Mouse (Mus musculus) MEL (cell line): ENCODE data around the gene Arpp21. TPM values are rescaled to one million over a fixed set of nuclear protein-coding genes. Genes with fewer than 3 reads are reported as not detected.

Source experiments
- DNase-seq: peaks from one replicate; pipeline ENCODE4 v3.0.0; 2011; ENCODE audit warnings: low read depth, low spot score
- H3K27ac ChIP-seq: 2 replicates; pipeline ENCODE4 v1.5.1; 2012; ENCODE audit warnings: low read depth, mild to moderate bottlenecking, control low read depth, low read length, moderate library complexity; ENCODE audit not compliant: control insufficient read depth
- H3K27me3 ChIP-seq, 2 experiments: fragments of 150-350 bp in 1 of 2; sonication (generic) in 1 of 2; 2 replicates each; pipeline ENCODE4 v1.6.1; 2012; ENCODE audit warnings: low read length in 2 of 2, mild to moderate bottlenecking in 2 of 2, improper control_type of control experiment in 1 of 2, moderate library complexity in 1 of 2; ENCODE audit not compliant: insufficient read depth in 2 of 2, control insufficient read depth in 1 of 2
- H3K36me3 ChIP-seq, 2 experiments: 2 replicates each; pipeline ENCODE4 v1.6.1; 2012 to 2014; ENCODE audit warnings: low read length in 2 of 2, improper control_type of control experiment in 1 of 2, inconsistent platforms in 1 of 2, mild to moderate bottlenecking in 1 of 2; ENCODE audit not compliant: insufficient read depth in 2 of 2, control insufficient read depth in 1 of 2
- H3K4me1 ChIP-seq, 2 experiments: fragments of 150-350 bp in 1 of 2; sonication (generic) in 1 of 2; 2 replicates each; pipeline ENCODE4 v1.6.1; 2012; ENCODE audit warnings: low read length in 2 of 2, improper control_type of control experiment in 1 of 2, mild to moderate bottlenecking in 1 of 2; ENCODE audit not compliant: insufficient read depth in 2 of 2, control insufficient read depth in 1 of 2
- H3K4me3 ChIP-seq, 2 experiments: fragments of 150-350 bp in 1 of 2; sonication (generic) in 1 of 2; 2 replicates each; pipeline ENCODE4 v1.5.1; 2012; ENCODE audit warnings: low read depth in 2 of 2, low read length in 2 of 2, mild to moderate bottlenecking in 2 of 2, moderate library complexity in 2 of 2, control low read depth in 1 of 2, improper control_type of control experiment in 1 of 2; ENCODE audit not compliant: control insufficient read depth in 1 of 2, insufficient read depth in 1 of 2
- H3K79me2 ChIP-seq: 2 replicates; pipeline ENCODE4 v1.6.1; 2012; ENCODE audit warnings: mild to moderate bottlenecking, low read length, moderate library complexity; ENCODE audit not compliant: control insufficient read depth, poor library complexity, insufficient read depth
- H3K9ac ChIP-seq: 2 replicates; pipeline ENCODE4 v1.6.1; 2012; ENCODE audit warnings: low read depth, mild to moderate bottlenecking, control low read depth, low read length, moderate library complexity; ENCODE audit not compliant: control insufficient read depth, poor library complexity, severe bottlenecking
- H3K9me3 ChIP-seq: fragments of 150-350 bp; sonication (generic); replicated peaks from 2 replicates; pipeline ENCODE4 v1.6.1; 2012; ENCODE audit warnings: mild to moderate bottlenecking, low read length, improper control_type of control experiment, moderate library complexity; ENCODE audit not compliant: insufficient read depth
- CHD1 ChIP-seq: IDR thresholded peaks from 2 replicates; pipeline ENCODE4 v1.6.1; 2012; ENCODE audit warnings: low read depth, mild to moderate bottlenecking, inconsistent platforms, low read length, improper control_type of control experiment
- CHD2 ChIP-seq: IDR thresholded peaks from 2 replicates; pipeline ENCODE4 v1.6.1; 2011; ENCODE audit warnings: low read length, improper control_type of control experiment
- CTCF ChIP-seq, 3 experiments: IDR thresholded peaks in 2 of 3; conservative IDR thresholded peaks in 1 of 3; 2 replicates each; pipeline ENCODE4 v1.5.1; 2011 to 2012; ENCODE audit warnings: low read length in 3 of 3, low read depth in 2 of 3, mild to moderate bottlenecking in 2 of 3, improper control_type of control experiment in 1 of 3, inconsistent platforms in 1 of 3, mixed read lengths in 1 of 3, moderate library complexity in 1 of 3; ENCODE audit not compliant: control insufficient read depth in 1 of 3, insufficient read depth in 1 of 3, poor library complexity in 1 of 3, severe bottlenecking in 1 of 3
- ELF1 ChIP-seq: IDR thresholded peaks from 2 replicates; pipeline ENCODE4 v1.6.1; 2014; ENCODE audit warnings: low read depth, mild to moderate bottlenecking, inconsistent platforms, low read length, improper control_type of control experiment, moderate library complexity
- EP300 ChIP-seq, 2 experiments: IDR thresholded peaks; 2 replicates each; pipeline ENCODE4 v1.6.1; 2011; ENCODE audit warnings: improper control_type of control experiment in 2 of 2, low read length in 2 of 2, low read depth in 1 of 2, mild to moderate bottlenecking in 1 of 2
- GATA1 ChIP-seq: IDR thresholded peaks from 2 replicates; pipeline ENCODE4 v1.6.1; 2011; ENCODE audit warnings: low read depth, low read length, improper control_type of control experiment
- HCFC1 ChIP-seq: IDR thresholded peaks from 2 replicates; pipeline ENCODE4 v1.6.1; 2012; ENCODE audit warnings: low read depth, mild to moderate bottlenecking, inconsistent platforms, low read length, improper control_type of control experiment, moderate library complexity
- JUND ChIP-seq: IDR thresholded peaks from 2 replicates; pipeline ENCODE4 v1.6.1; 2011; ENCODE audit warnings: low read depth, mild to moderate bottlenecking, improper control_type of control experiment, low read length
- MAFK ChIP-seq: IDR thresholded peaks from 2 replicates; pipeline ENCODE4 v1.6.1; 2011; ENCODE audit warnings: low read depth, mild to moderate bottlenecking, low read length, improper control_type of control experiment, borderline replicate concordance
- MXI1 ChIP-seq: IDR thresholded peaks from 2 replicates; pipeline ENCODE4 v1.6.1; 2011; ENCODE audit warnings: mild to moderate bottlenecking, low read depth, low read length, improper control_type of control experiment
- MYB ChIP-seq: IDR thresholded peaks from 2 replicates; pipeline ENCODE4 v1.6.1; 2011; ENCODE audit warnings: mild to moderate bottlenecking, low read depth, low read length, improper control_type of control experiment
- MYC ChIP-seq: IDR thresholded peaks from 2 replicates; pipeline ENCODE4 v1.6.1; 2011; ENCODE audit warnings: low read depth, mild to moderate bottlenecking, low read length, improper control_type of control experiment, moderate library complexity
- NRF1 ChIP-seq: IDR thresholded peaks from 2 replicates; pipeline ENCODE4 v1.6.1; 2014; ENCODE audit warnings: low read depth, mild to moderate bottlenecking, inconsistent platforms, low read length, improper control_type of control experiment, moderate library complexity; ENCODE audit not compliant: poor library complexity, insufficient read depth, severe bottlenecking
- POLR2AphosphoS2 ChIP-seq: IDR thresholded peaks from 2 replicates; pipeline ENCODE4 v1.6.1; 2011; ENCODE audit warnings: low read length, improper control_type of control experiment
- RAD21 ChIP-seq: IDR thresholded peaks from 2 replicates; pipeline ENCODE4 v1.6.1; 2011; ENCODE audit warnings: mild to moderate bottlenecking, low read depth, low read length, improper control_type of control experiment
- SMC3 ChIP-seq: IDR thresholded peaks from 2 replicates; pipeline ENCODE4 v1.6.1; 2011; ENCODE audit warnings: low read depth, low read length, improper control_type of control experiment
- TBP ChIP-seq: IDR thresholded peaks from 2 replicates; pipeline ENCODE4 v1.8.0; 2011; ENCODE audit warnings: low read depth, low read length, improper control_type of control experiment
- TCF12 ChIP-seq: IDR thresholded peaks from 2 replicates; pipeline ENCODE4 v1.6.1; 2014; ENCODE audit warnings: low read depth, mild to moderate bottlenecking, inconsistent platforms, low read length, improper control_type of control experiment, moderate library complexity
- USF1 ChIP-seq: IDR thresholded peaks from 2 replicates; pipeline ENCODE4 v1.6.1; 2014; ENCODE audit warnings: low read depth, mild to moderate bottlenecking, inconsistent platforms, low read length, improper control_type of control experiment, moderate library complexity
- ZKSCAN1 ChIP-seq: IDR thresholded peaks from 2 replicates; pipeline ENCODE4 v1.6.1; 2012; ENCODE audit warnings: low read depth, mild to moderate bottlenecking, inconsistent platforms, low read length, improper control_type of control experiment, moderate library complexity
- ZMIZ1 ChIP-seq: IDR thresholded peaks from 2 replicates; pipeline ENCODE4 v1.6.1; 2012; ENCODE audit warnings: low read depth, mild to moderate bottlenecking, inconsistent platforms, low read length, improper control_type of control experiment, moderate library complexity
- ZNF384 ChIP-seq: IDR thresholded peaks from 2 replicates; pipeline ENCODE4 v1.6.1; 2012; ENCODE audit warnings: low read depth, mild to moderate bottlenecking, inconsistent platforms, low read length, improper control_type of control experiment
- polyA plus RNA-seq, 2 experiments: library from polyadenylated mRNA; stranded (reverse) in 1 of 2; unstranded in 1 of 2; fragments of >175 nt in 1 of 2; fragments of >200 nt in 1 of 2; gene quantifications; 2 replicates each; pipeline versions ENCODE4 v1.2.1 to v1.2.4; 2012; ENCODE audit warnings: low replicate concordance in 2 of 2, low read depth in 1 of 2; ENCODE audit not compliant: insufficient read length in 2 of 2, insufficient read depth in 1 of 2, missing spikeins in 1 of 2
- total RNA-seq: library from RNA; depleted of rRNA; stranded (reverse); fragments of 300-350 nt; gene quantifications from 2 replicates; pipeline ENCODE4 v1.2.3, GENCODE M21; 2012

Arpp21 gene
- total and polyA plus RNA-seq, 3 experiments = 0.10 to 0.12 TPM; not detected in 1

DNA sequence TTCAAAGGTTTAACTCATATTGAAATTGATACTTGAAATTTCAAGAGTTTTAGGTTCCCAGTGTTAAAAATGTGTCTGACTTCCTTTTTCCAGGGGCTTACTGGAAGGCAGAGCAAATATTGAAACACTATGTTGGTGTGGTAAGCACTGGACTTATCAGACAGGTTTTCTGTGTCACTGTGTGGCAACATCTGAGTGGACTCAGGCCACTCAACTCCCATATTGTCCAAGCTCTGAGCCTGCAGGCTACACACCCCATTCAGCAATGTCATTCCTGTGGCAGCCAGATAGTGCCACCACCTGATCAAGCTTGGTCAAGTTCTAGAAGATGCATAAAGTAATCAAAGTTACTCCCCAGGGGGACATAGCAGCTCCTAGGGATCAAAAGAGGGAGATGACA lies 97.9 kb downstream of the Arpp21 start:
- Histone ChIP-seq H3K4me3 (no peak overlapping the region), H3K4me1 (no peaks in the 10 kb centered on the region), H3K9me3 (no peaks in the 10 kb centered on the region)
- no peak for DNase-seq
- TF ChIP-seq TCF12 = no peak
- no peak for TF ChIP-seq MYC
- TF ChIP-seq ELF1 = no peak
- no peak for TF ChIP-seq JUND
- TF ChIP-seq, all 39 proteins: peak for 0
- Histone ChIP-seq H3K9ac (no peak overlapping the region), H3K27me3 (no peaks in the 10 kb centered on the region), H3K27ac (no peak overlapping the region), H3K79me2 (no peaks in the 10 kb centered on the region), H3K36me3 (no peaks in the 10 kb centered on the region)

DNA sequence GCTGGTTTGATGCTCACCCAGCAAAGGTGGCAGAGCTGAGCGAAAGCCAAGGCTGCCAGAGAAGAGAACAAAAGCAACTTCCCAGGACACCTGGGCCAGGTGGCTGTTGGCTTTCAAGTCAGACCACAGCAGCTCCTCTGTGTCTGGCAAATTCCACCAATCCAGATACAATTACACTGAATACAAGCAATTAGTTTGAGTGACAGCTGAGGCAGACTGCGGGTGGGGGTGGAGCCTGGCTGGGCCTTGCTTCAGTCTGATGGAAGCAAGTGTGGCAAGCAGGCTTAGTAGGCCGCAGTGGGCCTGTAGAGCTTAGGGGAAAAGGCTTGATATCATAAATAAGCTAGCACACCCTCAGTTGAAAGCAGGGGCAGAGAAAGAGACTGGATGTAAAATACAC lies 104.9 kb downstream of the Arpp21 start:
- no peak for DNase-seq
- no peaks in the 10 kb centered on the region for H3K79me2 ChIP-seq
- no peak overlapping the region for H3K27ac ChIP-seq
- no peaks in the 10 kb centered on the region for H3K9me3 ChIP-seq
- TF ChIP-seq POLR2AphosphoS2 (no peak), ZNF384 (no peak), NRF1 (no peak), GATA1 (no peak), CHD1 (no peak), ZKSCAN1 (no peak), ZMIZ1 (no peak), MXI1 (no peak), MAFK (no peak), USF1 (no peak), CTCF (IDR thresholded peaks at IDR 0.05 in 2 of 3, conservative IDR thresholded peaks at IDR 0.05 in 1 of 3; ENCODE audit: control insufficient read depth in 1 of 3, insufficient read depth in 1 of 3, low read depth in 2 of 3, low read length in 3 of 3, poor library complexity in 1 of 3, severe bottlenecking in 1 of 3) (no peak), MYB (no peak), RAD21 (no peak), HCFC1 (no peak), CHD2 (no peak), EP300 (IDR thresholded peaks at IDR 0.05; ENCODE audit: low read depth in 1 of 2, low read length in 2 of 2) (no peak), SMC3 (no peak), JUND (no peak), TBP (no peak)
- H3K9ac ChIP-seq = no peak overlapping the region
- no peaks in the 10 kb centered on the region for H3K27me3 ChIP-seq
- no peak overlapping the region for H3K4me3 ChIP-seq
- no peaks in the 10 kb centered on the region for H3K4me1 ChIP-seq
- H3K36me3 ChIP-seq = no peaks in the 10 kb centered on the region
